Comparison of ENCODE assay signal across 8 mouse cellular contexts in the genomic region with DNA sequence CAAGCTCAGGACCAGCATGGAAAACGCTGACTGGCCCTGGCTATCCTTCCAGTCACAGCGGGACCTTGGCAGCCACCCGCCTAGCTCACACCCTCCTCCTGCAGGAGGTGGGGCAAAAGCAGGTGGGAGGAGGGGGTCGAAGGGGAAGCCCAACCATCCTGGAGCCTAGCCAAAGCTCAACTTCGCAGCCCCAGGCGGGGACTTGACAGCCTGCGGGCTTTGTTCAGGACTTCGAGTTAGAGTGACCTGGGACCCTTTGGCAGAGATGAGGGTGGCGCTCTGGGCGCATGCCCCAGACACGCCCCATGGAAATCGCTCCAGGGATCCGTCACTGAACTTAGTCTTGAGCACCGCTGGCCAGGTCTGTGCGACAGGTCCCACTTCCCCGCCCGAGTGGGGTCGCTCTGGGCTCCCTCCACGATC. TPM values are rescaled to one million over a fixed set of nuclear protein-coding genes. Genes with fewer than 3 reads are reported as not detected.
DNase-seq lines count a peak whose midpoint lies in the region; ATAC-seq and TF ChIP-seq lines count a peak whose summit lies in the region.

TSS of gene Lrrc38 (plus strand) at position 274 of the 423 bp plus-strand sequence.

- no peak for TF ChIP-seq CTCF in left cerebral cortex, adult 2 months (IDR thresholded peaks at IDR 0.05)
- no peak for TF ChIP-seq CTCF in hindbrain, postnatal 0 days (IDR thresholded peaks at IDR 0.05; ENCODE audit: low read depth)

- H3K4me1 ChIP-seq in brown adipose tissue, adult 24 weeks (ENCODE audit: control insufficient read depth, insufficient read depth, insufficient read length, low read length) = no peaks in the 10 kb centered on the region
- H3K4me1 ChIP-seq in forebrain, embryonic 13.5 days = peaks cover 15% of the 10 kb centered on the region
- H3K4me1 ChIP-seq in hindbrain, postnatal 0 days (ENCODE audit: insufficient read depth, low read length) = peaks cover 8% of the 10 kb centered on the region; the same call in 1 of the 2 replicates
- H3K4me1 ChIP-seq in midbrain, embryonic 15.5 days = peaks cover 19% of the 10 kb centered on the region

- H3K9me3 ChIP-seq in forebrain, embryonic 13.5 days (replicated peaks) = no peaks in the 10 kb centered on the region
- H3K9me3 ChIP-seq in hindbrain, postnatal 0 days (ENCODE audit: low read length) = no peaks in the 10 kb centered on the region
- H3K9me3 ChIP-seq in midbrain, embryonic 15.5 days = no peaks in the 10 kb centered on the region

- no peak within 1 kb of the TSS for H3K27ac ChIP-seq in left cerebral cortex, adult 2 months
- H3K27ac ChIP-seq in brown adipose tissue, adult 24 weeks (replicated peaks; ENCODE audit: low read depth, low read length) = no peak within 1 kb of the TSS
- no peak within 1 kb of the TSS for H3K27ac ChIP-seq in forebrain, embryonic 13.5 days
- no peak within 1 kb of the TSS for H3K27ac ChIP-seq in hindbrain, postnatal 0 days
- H3K27ac ChIP-seq in midbrain, embryonic 15.5 days = no peak within 1 kb of the TSS

- H3K36me3 ChIP-seq in forebrain, embryonic 13.5 days (ENCODE audit: poor library complexity, severe bottlenecking) = no peaks in the 10 kb centered on the region
- H3K36me3 ChIP-seq in hindbrain, postnatal 0 days (ENCODE audit: insufficient read depth, low read length) = no peaks in the 10 kb centered on the region
- no peaks in the 10 kb centered on the region for H3K36me3 ChIP-seq in midbrain, embryonic 15.5 days (replicated peaks)

- WGBS in forebrain, embryonic 13.5 days = under 1% methylated on average over 19 of the region's 19 CpGs
- WGBS in hindbrain, postnatal 0 days = under 1% methylated on average over 19 of the region's 19 CpGs
- WGBS in midbrain, embryonic 15.5 days = under 1% methylated on average over 19 of the region's 19 CpGs

- peak in 1 of 2 experiments; percentile 11 for DNase-seq in left cerebral cortex, adult 2 months (ENCODE audit: extremely low spot score in 1 of 2, low spot score in 2 of 2)
- no peak for DNase-seq in left cerebral cortex, postnatal 36 days (ENCODE audit: low spot score in 2 of 2)
- peak; percentile 63 for DNase-seq in hindbrain, postnatal 0 days (ENCODE audit: low spot score)
- DNase-seq in B cell, adult 2 months = no peak
- no peak for DNase-seq in urinary bladder, adult 18-20 months (ENCODE audit: low spot score in 2 of 2)

- H3K4me2 ChIP-seq in forebrain, embryonic 13.5 days = peak within 1 kb of the TSS; percentile 92
- peak within 1 kb of the TSS; percentile 99 for H3K4me2 ChIP-seq in hindbrain, postnatal 0 days (ENCODE audit: low read depth, low read length)
- H3K4me2 ChIP-seq in midbrain, embryonic 15.5 days = peak within 1 kb of the TSS; percentile 99

- peak within 1 kb of the TSS; percentile 38 for H3K4me3 ChIP-seq in left cerebral cortex, adult 2 months
- H3K4me3 ChIP-seq in brown adipose tissue, adult 24 weeks (ENCODE audit: insufficient read depth, low read depth, low read length) = peak within 1 kb of the TSS; percentile 12; the same call in 1 of the 2 replicates
- peak within 1 kb of the TSS; percentile 50 for H3K4me3 ChIP-seq in forebrain, embryonic 13.5 days
- H3K4me3 ChIP-seq in hindbrain, postnatal 0 days (ENCODE audit: low read length) = peak within 1 kb of the TSS; percentile 52
- H3K4me3 ChIP-seq in midbrain, embryonic 15.5 days = peak within 1 kb of the TSS; percentile 52

- peaks cover 59% of the 10 kb centered on the region for H3K27me3 ChIP-seq in forebrain, embryonic 13.5 days
- H3K27me3 ChIP-seq in hindbrain, postnatal 0 days (ENCODE audit: insufficient read depth, low read length) = peaks cover 21% of the 10 kb centered on the region; the same call in 1 of the 2 replicates
- peaks cover 40% of the 10 kb centered on the region for H3K27me3 ChIP-seq in midbrain, embryonic 15.5 days (replicated peaks)

- peak; percentile 41; the same call in 1 of the 2 replicates for ATAC-seq in forebrain, embryonic 13.5 days
- peak; percentile 65 for ATAC-seq in hindbrain, postnatal 0 days
- ATAC-seq in midbrain, embryonic 15.5 days (replicated peaks) = peak; percentile 53

- intact Hi-C loops in left cerebral cortex, adult 2 months (cut with DNase I) = no loop called here
- intact Hi-C loops in left cerebral cortex, postnatal 36 days (cut with DNase I) = no loop called here

- H3K9ac ChIP-seq in forebrain, embryonic 13.5 days = peak within 1 kb of the TSS; percentile 48
- H3K9ac ChIP-seq in hindbrain, postnatal 0 days (replicated peaks; ENCODE audit: low read length) = peak within 1 kb of the TSS; percentile 40
- peak within 1 kb of the TSS; percentile 42 for H3K9ac ChIP-seq in midbrain, embryonic 15.5 days

RNA-seq across cellular contexts. Expression of gene Lrrc38, which starts in this region (rescaled TPM):
- total RNA-seq in left cerebral cortex, adult 2 months (2021) = 1 to 10 TPM; 2.3 TPM
- 1 to 10 TPM; 1.7 to 3.0 TPM for total RNA-seq in left cerebral cortex, postnatal 36 days (2021)
- 0.59 and 2.9 TPM in 2 replicates for polyA plus RNA-seq in brown adipose tissue, adult 24 weeks (2012; ENCODE audit: insufficient read depth, insufficient read length, missing spikeins)
- not detected in 2 replicates for polyA plus RNA-seq in forebrain, embryonic 13.5 days (2015; fragmentation: Nextera tagmentation; extraction: Ambion mirVana)
- 0.29 and 0.63 TPM in 2 replicates for total RNA-seq in hindbrain, postnatal 0 days (2014; rRNA removed)
- polyA plus RNA-seq in hindbrain, postnatal 0 days (2015; fragmentation: Nextera tagmentation; extraction: Ambion mirVana) = 0.84 and 0.97 TPM in 2 replicates
- 0.27 and 0.31 TPM in 2 replicates for polyA plus RNA-seq in midbrain, embryonic 15.5 days (2015; fragmentation: Nextera tagmentation; extraction: Ambion mirVana)

Comparison
In these comparisons a context has a peak if more than half of its experiments do, and no peak if none do; other contexts are left out.
1. Peak in ATAC-seq, H3K4me3 ChIP-seq, H3K9ac ChIP-seq and H3K4me2 ChIP-seq in forebrain, embryonic 13.5 days; RNA of the gene not detected or under 1 TPM.
2. Peak in DNase-seq, ATAC-seq, H3K4me3 ChIP-seq, H3K9ac ChIP-seq and H3K4me2 ChIP-seq in hindbrain, postnatal 0 days; RNA of the gene not detected or under 1 TPM.
3. Peak in ATAC-seq, H3K4me3 ChIP-seq, H3K9ac ChIP-seq and H3K4me2 ChIP-seq in midbrain, embryonic 15.5 days; RNA of the gene not detected or under 1 TPM.